Mouse (Mus musculus): ENCODE data around the gene Sipa1l1.
"Not testable (repeated sequence)": the region's sequence is repeated elsewhere in the genome, so short reads cannot be mapped to it uniquely, and the experiment has no call there.

- not testable (repeated sequence) for TF ChIP-seq GATA1 (IDR thresholded peaks at IDR 0.05; ENCODE audit: borderline replicate concordance, low read length); FLI1 (IDR thresholded peaks at IDR 0.05; ENCODE audit: low read length)
These were observed 311.3 kb downstream of the Sipa1l1 start for GRCm38 (mm10) chr12:82480425-82480824.
